Mouse (Mus musculus) gastrocnemius, postnatal 36 days (tissue): Measurements from ENCODE around the gene Slc43a1. TPM values are rescaled to one million over a fixed set of nuclear protein-coding genes. Genes with fewer than 3 reads are reported as not detected.
A peak's percentile ranks its signal among the peaks of the same experiment; 100 is the strongest.

Experiments
- DNase-seq, 2 experiments: peaks; one replicate each; pipeline ENCODE4 v3.0.0; 2022
- intact Hi-C: fragments of 180-260 bp; cut with DNase I; formaldehyde crosslinking; loops from one replicate; pipeline ENCODE4 v1.15.1; 2025
- total RNA-seq, 2 experiments: library from RNA; stranded (reverse); gene quantifications; 2 replicates each; pipeline ENCODE4 v1.2.3; 2021

Slc43a1 gene
- total RNA-seq, 2 experiments from 2014 or later = 7.6 to 19.2 TPM

GRCm38 (mm10) chr2:84826488-84827282, 12.0 kb upstream of the Slc43a1 start, which contains the start of gene Timm10:
Gene Timm10, plus strand, starts transcription at chr2:84826997.
- intact Hi-C loops = loop anchor here (10.0 kb wide), 1 partner anchor 218 kb away; the partner anchor contains the start of gene Tnks1bp1
- DNase-seq = peak; percentile 76 to 78

- intact Hi-C loops = loop anchor here (10.0 kb wide), 1 partner anchor 217 kb away; the partner anchor contains the start of gene Tnks1bp1
- DNase-seq = no peak
Measured at GRCm38 (mm10) chr2:84827283-84827920, 11.2 kb upstream of the Slc43a1 start.

GRCm38 (mm10) chr2:84831666-84832391, 6.8 kb upstream of the Slc43a1 start:
- peak; percentile 72 to 77 for DNase-seq
- intact Hi-C loops = loop anchor here (1.0 to 10.0 kb wide), 4 partner anchors 23 to 183 kb away; no protein-coding TSS in a partner anchor

GRCm38 (mm10) chr2:84837107-84837506, 1.5 kb upstream of the Slc43a1 start:
- intact Hi-C loops = loop anchor here (10.0 kb wide), 1 partner anchor 178 kb away; no protein-coding TSS in a partner anchor
- no peak for DNase-seq

GRCm38 (mm10) chr2:84837817-84838592, 645 bp upstream of the Slc43a1 start:
- no peak for DNase-seq
- intact Hi-C loops = loop anchor here (10.0 kb wide), 1 partner anchor 177 kb away; no protein-coding TSS in a partner anchor

- peak; percentile 56 to 71 for DNase-seq
- intact Hi-C loops = loop anchor here (10.0 kb wide), 1 partner anchor 176 kb away; no protein-coding TSS in a partner anchor
Measured at GRCm38 (mm10) chr2:84838993-84839980, 637 bp downstream of the Slc43a1 start.

- intact Hi-C loops = no loop called here
- peak; percentile 69 to 71 for DNase-seq
Measured at GRCm38 (mm10) chr2:84840016-84840747, 1.5 kb downstream of the Slc43a1 start.

GRCm38 (mm10) chr2:84840748-84841563, 2.3 kb downstream of the Slc43a1 start:
- no peak for DNase-seq

GRCm38 (mm10) chr2:84841905-84842304, 3.3 kb downstream of the Slc43a1 start:
- intact Hi-C loops = no loop called here
- DNase-seq = no peak

More at GRCm38 (mm10) chr2:84840748-84841563, 2.3 kb downstream of the Slc43a1 start:
- intact Hi-C loops = no loop called here

GRCm38 (mm10) chr2:84843654-84844053, 5.0 kb downstream of the Slc43a1 start:
- intact Hi-C loops = no loop called here
- DNase-seq = no peak

GRCm38 (mm10) chr2:84845226-84845625, 6.6 kb downstream of the Slc43a1 start:
- intact Hi-C loops = no loop called here
- DNase-seq = no peak

- no peak for DNase-seq
Measured at GRCm38 (mm10) chr2:84850407-84851129, 11.9 kb downstream of the Slc43a1 start.

GRCm38 (mm10) chr2:84851130-84852040, 12.7 kb downstream of the Slc43a1 start:
- intact Hi-C loops = no loop called here
- DNase-seq = peak; percentile 66 to 76

More at GRCm38 (mm10) chr2:84850407-84851129, 11.9 kb downstream of the Slc43a1 start:
- intact Hi-C loops = no loop called here

GRCm38 (mm10) chr2:84855732-84856131, 17.1 kb downstream of the Slc43a1 start:
- intact Hi-C loops = loop anchor here (1.0 kb wide), 1 partner anchor 24 kb away; no protein-coding TSS in a partner anchor
- DNase-seq = peak in 1 of 2 experiments; percentile 50

- no peak for DNase-seq
- intact Hi-C loops = no loop called here
Measured at GRCm38 (mm10) chr2:84858551-84858950, 19.9 kb downstream of the Slc43a1 start.
